Mouse (Mus musculus) neural tube, embryonic 13.5 days (tissue): Measurements from ENCODE around the gene Nfxl1. TPM values are rescaled to one million over a fixed set of nuclear protein-coding genes. Genes with fewer than 3 reads are reported as not detected.
"Not testable (repeated sequence)": the region's sequence is repeated elsewhere in the genome, so short reads cannot be mapped to it uniquely, and the experiment has no call there.

ENCODE experiments used
- ATAC-seq: fragments of 200-750 bp; cut with Nextera tagmentation; 2 replicates; pipeline ENCODE4 v1.8.0; 2017; ENCODE audit warnings: low read depth, mild to moderate bottlenecking, moderate TSS enrichment, moderate library complexity
- H3K27ac ChIP-seq: fragments of 300-500 bp; sonication (generic); replicated peaks from 2 replicates; pipeline ENCODE4 v1.5.1; 2015; ENCODE audit warnings: moderate library complexity, mild to moderate bottlenecking, inconsistent platforms
- H3K27me3 ChIP-seq: fragments of 300-500 bp; sonication (generic); 2 replicates; pipeline ENCODE4 v1.6.1; 2015; ENCODE audit warnings: mild to moderate bottlenecking, inconsistent platforms
- H3K36me3 ChIP-seq: fragments of 300-500 bp; sonication (generic); 2 replicates; pipeline ENCODE4 v1.6.1; 2015; ENCODE audit warnings: mild to moderate bottlenecking, inconsistent platforms
- H3K4me1 ChIP-seq: fragments of 300-500 bp; sonication (generic); replicated peaks from 2 replicates; pipeline ENCODE4 v1.6.1; 2015; ENCODE audit warnings: inconsistent platforms
- H3K4me2 ChIP-seq: fragments of 300-500 bp; sonication (generic); 2 replicates; pipeline ENCODE4 v1.6.1; 2015; ENCODE audit warnings: inconsistent platforms, mild to moderate bottlenecking, moderate library complexity
- H3K4me3 ChIP-seq: fragments of 300-500 bp; sonication (generic); 2 replicates; pipeline ENCODE4 v1.5.1; 2015; ENCODE audit warnings: mild to moderate bottlenecking, inconsistent platforms
- H3K9ac ChIP-seq: fragments of 300-500 bp; sonication (generic); 2 replicates; pipeline ENCODE4 v1.6.1; 2015; ENCODE audit warnings: moderate library complexity, mild to moderate bottlenecking, inconsistent platforms
- H3K9me3 ChIP-seq: fragments of 300-500 bp; sonication (generic); 2 replicates; pipeline ENCODE4 v1.6.1; 2016; ENCODE audit warnings: inconsistent platforms
- WGBS: fragments of 180-500 bp; shearing (Covaris S2); methylation state at CpG from one replicate; pipeline ENCODE4 v1.1.7; 2015; 5-methylcytosine and 5-hydroxymethylcytosine counted together
- polyA plus RNA-seq: library from polyadenylated mRNA; unstranded; fragments of >200 nt; fragmentation: Nextera tagmentation; extraction: Ambion mirVana; gene quantifications from 2 replicates; pipeline ENCODE4 v1.2.1, GENCODE M21; 2015

Gene Nfxl1
- 13.7 and 15.2 TPM in 2 replicates for polyA plus RNA-seq

- peak within 1 kb of the TSS; percentile 91 for H3K4me2 ChIP-seq
- H3K4me3 ChIP-seq: peak within 1 kb of the TSS; percentile 96
- H3K9ac ChIP-seq: peak within 1 kb of the TSS; percentile 91
- peak; percentile 96 for ATAC-seq
- no peaks in the 10 kb centered on the region for H3K9me3 ChIP-seq
- peaks cover 16% of the 10 kb centered on the region for H3K4me1 ChIP-seq
- H3K27me3 ChIP-seq: no peaks in the 10 kb centered on the region
- peaks cover 5% of the 10 kb centered on the region for H3K36me3 ChIP-seq
- WGBS: under 1% methylated on average over 42 of the region's 42 CpGs
- H3K27ac ChIP-seq: peak within 1 kb of the TSS; percentile 74
Measured at GRCm38 (mm10) chr5:72559544-72560049, at the start of gene Nfxl1. Gene Nfxl1 (minus strand): TSS chr5:72559684.

- no peak overlapping the region for H3K27ac ChIP-seq
- no peaks in the 10 kb centered on the region for H3K4me1 ChIP-seq
- WGBS: 92% methylated on average over 4 of the region's 4 CpGs
- H3K4me3 ChIP-seq: no peak overlapping the region
- no peaks in the 10 kb centered on the region for H3K27me3 ChIP-seq
- H3K36me3 ChIP-seq: no peaks in the 10 kb centered on the region
- H3K9me3 ChIP-seq: no peaks in the 10 kb centered on the region
- H3K9ac ChIP-seq: no peak overlapping the region
- no peak for ATAC-seq
- no peak overlapping the region for H3K4me2 ChIP-seq
Measured at GRCm38 (mm10) chr5:72603138-72603537, 43.7 kb upstream of the Nfxl1 start.

DNA sequence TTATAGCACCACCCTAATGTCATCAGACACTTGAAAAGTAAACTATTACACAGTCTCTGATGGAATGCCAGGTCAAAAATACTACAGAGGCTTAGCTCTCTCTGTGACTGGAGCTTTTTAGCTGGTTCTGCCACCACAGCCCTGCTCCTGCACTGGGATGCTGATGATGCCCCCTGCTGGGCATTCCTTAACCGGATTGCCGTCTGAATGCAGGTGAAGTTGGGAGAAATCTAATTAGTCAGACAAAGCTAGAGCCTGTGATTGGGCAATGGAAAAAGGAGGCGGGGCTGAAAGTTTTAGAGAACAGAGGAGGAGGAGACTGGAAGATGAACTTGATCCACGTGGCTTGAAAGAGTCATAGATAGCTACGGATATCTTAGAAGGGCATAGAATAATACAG is 41.5 kb upstream of the Nfxl1 start:
- Histone ChIP-seq H3K4me3 (no peak overlapping the region), H3K27ac (no peak overlapping the region), H3K27me3 (no peaks in the 10 kb centered on the region), H3K9me3 (no peaks in the 10 kb centered on the region), H3K9ac (no peak overlapping the region), H3K36me3 (no peaks in the 10 kb centered on the region), H3K4me2 (no peak overlapping the region), H3K4me1 (no peaks in the 10 kb centered on the region)
- ATAC-seq: no peak
- 17% methylated on average over 5 of the region's 5 CpGs for WGBS

DNA sequence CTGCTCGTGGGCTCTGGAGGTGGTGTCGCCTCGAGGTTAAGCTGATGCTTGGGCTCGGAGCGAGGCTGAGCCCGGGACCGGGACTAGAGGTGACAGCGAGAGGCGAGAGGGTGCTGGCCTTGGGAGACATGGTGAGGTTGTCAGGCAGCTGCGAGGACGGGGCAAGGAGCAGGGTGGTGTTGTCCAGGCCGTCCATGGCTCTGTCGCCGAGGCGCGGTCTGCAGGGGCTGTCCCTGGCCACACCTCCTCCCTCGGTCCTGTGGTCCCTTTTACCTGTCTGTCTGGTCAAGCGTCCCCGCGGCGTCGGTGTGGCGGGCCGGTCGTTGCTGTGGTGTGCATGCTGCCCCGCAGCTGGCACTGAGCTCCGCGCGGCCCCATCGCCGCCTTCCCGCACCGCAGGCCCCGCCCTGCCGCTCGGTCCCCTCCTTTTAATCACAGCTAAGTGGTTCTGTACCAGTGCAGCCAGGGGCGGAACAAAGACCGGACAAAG is 27.8 kb upstream of the Nfxl1 start, which contains the start of gene Gm5868:
TSS of gene Gm5868 (minus strand) at position 360 of the 490 bp plus-strand sequence.
- H3K27me3 ChIP-seq: peaks cover 20% of the 10 kb centered on the region; the same call in 1 of the 2 replicates
- peak; percentile 91 for ATAC-seq
- H3K4me3 ChIP-seq: peak within 1 kb of the TSS; percentile 41
- H3K4me1 ChIP-seq: peaks cover 6% of the 10 kb centered on the region; the same call in 1 of the 2 replicates
- WGBS: 2% methylated on average over 38 of the region's 38 CpGs
- H3K27ac ChIP-seq: no peak within 1 kb of the TSS
- peak within 1 kb of the TSS; percentile 63 for H3K4me2 ChIP-seq
- H3K36me3 ChIP-seq: no peaks in the 10 kb centered on the region
- H3K9ac ChIP-seq: peak within 1 kb of the TSS; percentile 62
- H3K9me3 ChIP-seq: no peaks in the 10 kb centered on the region

- ATAC-seq: peak; percentile 84
- Histone ChIP-seq H3K4me3 (peak overlapping the region; percentile 41), H3K9ac (peak overlapping the region; percentile 62), H3K27me3 (peaks cover 20% of the 10 kb centered on the region; the same call in 1 of the 2 replicates), H3K4me2 (peak overlapping the region; percentile 63)
- not testable (repeated sequence) for H3K4me1 ChIP-seq, H3K27ac ChIP-seq, H3K9me3 ChIP-seq, H3K36me3 ChIP-seq
- 46% methylated on average over 25 of the region's 25 CpGs for WGBS
Measured at GRCm38 (mm10) chr5:72586667-72587191, 27.2 kb upstream of the Nfxl1 start.

GRCm38 (mm10) chr5:72586122-72586521 is 26.6 kb upstream of the Nfxl1 start:
- WGBS: 46% methylated on average over 7 of the region's 7 CpGs
- not testable (repeated sequence) for ATAC-seq, H3K27ac ChIP-seq

DNA sequence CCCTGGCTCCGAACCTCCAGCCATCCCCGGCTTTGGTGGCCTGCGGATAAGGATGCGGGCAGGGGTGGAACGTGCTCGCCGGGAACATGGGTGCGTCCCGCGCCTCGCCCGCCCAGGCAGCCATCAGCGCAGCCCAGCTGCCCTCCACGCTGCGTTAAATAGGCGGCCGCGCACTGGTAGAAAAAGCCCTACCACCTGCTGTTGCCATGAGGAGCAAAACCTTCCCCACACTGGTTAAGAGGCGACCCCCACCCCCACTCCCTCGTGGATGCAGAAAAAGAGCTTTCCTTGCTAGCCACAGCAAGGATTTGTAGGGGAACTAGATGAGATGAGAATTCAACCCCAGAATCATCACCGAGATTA is 21.5 kb upstream of the Nfxl1 start, which contains the start of gene Zar1:
TSS of gene Zar1 (minus strand) at position 285 of the 363 bp plus-strand sequence.
- peak within 1 kb of the TSS; percentile 65 for H3K9ac ChIP-seq
- peak within 1 kb of the TSS; percentile 58 for H3K4me2 ChIP-seq
- peak within 1 kb of the TSS; percentile 41 for H3K4me3 ChIP-seq
- H3K27me3 ChIP-seq, H3K36me3 ChIP-seq, H3K9me3 ChIP-seq, H3K27ac ChIP-seq: not testable (repeated sequence)
- ATAC-seq: peak; percentile 49
- 6% methylated on average over 17 of the region's 21 CpGs for WGBS
- peaks cover 11% of the 10 kb centered on the region; the same call in 1 of the 2 replicates for H3K4me1 ChIP-seq

More at GRCm38 (mm10) chr5:72586122-72586521, 26.6 kb upstream of the Nfxl1 start:
- H3K4me2 ChIP-seq, H3K9me3 ChIP-seq, H3K9ac ChIP-seq, H3K4me1 ChIP-seq, H3K4me3 ChIP-seq, H3K36me3 ChIP-seq: not testable (repeated sequence)
- peaks cover 20% of the 10 kb centered on the region; the same call in 1 of the 2 replicates for H3K27me3 ChIP-seq

DNA sequence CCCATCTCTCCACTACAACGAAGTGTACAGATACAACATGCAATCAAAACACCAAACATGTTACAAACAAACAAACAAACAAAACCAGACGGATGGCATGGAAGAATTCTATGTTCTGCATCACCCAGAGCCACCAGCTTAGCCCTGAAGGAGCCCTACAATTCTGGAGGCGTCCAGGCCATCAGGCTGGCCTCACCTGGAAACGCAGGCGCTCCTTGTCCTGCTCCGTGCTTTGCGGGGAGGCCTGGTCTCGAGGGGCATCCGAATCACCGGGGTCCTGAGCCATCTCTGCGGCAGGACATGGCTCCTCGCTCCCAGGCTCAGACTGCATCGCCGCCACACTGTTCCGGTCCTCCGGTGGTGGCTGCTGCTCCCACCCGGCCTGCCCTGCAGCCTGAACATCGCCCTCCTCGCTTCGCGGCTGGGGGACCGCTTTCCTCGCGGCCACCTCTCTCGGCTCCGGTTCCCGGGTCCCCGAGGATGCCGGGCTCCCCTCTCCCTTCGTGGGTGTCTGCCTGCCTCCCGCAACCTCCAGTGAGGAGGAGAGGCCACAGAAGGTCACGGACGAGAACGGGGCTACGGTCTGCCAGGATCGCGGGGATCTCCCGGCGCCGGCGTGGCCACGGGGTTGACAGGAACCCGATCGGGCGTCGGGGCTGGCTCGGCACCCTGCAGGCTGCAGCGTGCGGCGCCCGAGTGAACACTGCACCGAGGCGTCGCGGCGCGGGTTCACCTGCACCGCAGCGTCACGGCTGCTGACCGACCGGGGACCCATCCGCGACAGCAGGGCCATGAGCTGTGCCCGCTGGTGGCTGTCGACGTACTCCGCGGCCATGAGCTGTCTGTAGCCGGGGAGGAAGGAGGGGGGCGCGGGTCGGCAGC is 20.8 kb upstream of the Nfxl1 start:
- 5% methylated on average over 61 of the region's 73 CpGs for WGBS
- Histone ChIP-seq H3K4me2 (peak overlapping the region; percentile 58), H3K9ac (peak overlapping the region; percentile 65), H3K4me1 (peaks cover 11% of the 10 kb centered on the region; the same call in 1 of the 2 replicates), H3K4me3 (peak overlapping the region; percentile 41)
- H3K27me3 ChIP-seq, H3K36me3 ChIP-seq, H3K27ac ChIP-seq, H3K9me3 ChIP-seq: not testable (repeated sequence)
- ATAC-seq: peak; percentile 82

- not testable (repeated sequence) for H3K9ac ChIP-seq, H3K9me3 ChIP-seq, H3K4me3 ChIP-seq, H3K36me3 ChIP-seq, H3K27me3 ChIP-seq, H3K27ac ChIP-seq
- 0 out of 2 replicates have a peak, but pooled peaks have one; percentile 37 for ATAC-seq
- H3K4me1 ChIP-seq: peaks cover 11% of the 10 kb centered on the region; the same call in 1 of the 2 replicates
- H3K4me2 ChIP-seq: peak overlapping the region; percentile 58
- WGBS: 25% methylated on average over 10 of the region's 10 CpGs
Measured at GRCm38 (mm10) chr5:72579599-72579998, 20.1 kb upstream of the Nfxl1 start.

DNA sequence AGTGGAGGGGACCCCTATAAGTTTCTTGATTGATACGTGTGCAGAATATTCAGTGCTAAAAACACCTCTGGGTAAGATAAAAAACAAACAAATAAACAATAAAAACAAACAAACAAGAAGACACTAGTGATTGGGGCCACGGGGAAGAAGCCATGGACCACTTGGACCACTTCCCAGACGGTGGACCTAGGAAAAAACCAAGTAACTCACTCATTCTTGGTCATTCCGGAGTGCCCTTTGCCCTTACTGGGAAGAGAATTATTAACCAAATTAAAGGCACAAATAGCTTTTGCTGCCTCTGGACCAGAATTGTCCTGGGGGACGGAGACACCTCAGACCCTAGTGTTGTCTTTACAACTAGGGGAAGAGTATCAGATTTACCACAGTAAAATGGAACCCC is 6.1 kb upstream of the Nfxl1 start:
- no peak for ATAC-seq
- no peaks in the 10 kb centered on the region for H3K27me3 ChIP-seq
- peaks cover 17% of the 10 kb centered on the region; the same call in 1 of the 2 replicates for H3K9me3 ChIP-seq
- H3K27ac ChIP-seq: no peak overlapping the region
- 0 out of 2 replicates have a peak, but pooled peaks cover 3% of the 10 kb centered on the region for H3K4me1 ChIP-seq
- no peak overlapping the region for H3K9ac ChIP-seq
- H3K36me3 ChIP-seq: no peaks in the 10 kb centered on the region
- 84% methylated on average over 5 of the region's 5 CpGs for WGBS
- no peak overlapping the region for H3K4me2 ChIP-seq
- no peak overlapping the region for H3K4me3 ChIP-seq

DNA sequence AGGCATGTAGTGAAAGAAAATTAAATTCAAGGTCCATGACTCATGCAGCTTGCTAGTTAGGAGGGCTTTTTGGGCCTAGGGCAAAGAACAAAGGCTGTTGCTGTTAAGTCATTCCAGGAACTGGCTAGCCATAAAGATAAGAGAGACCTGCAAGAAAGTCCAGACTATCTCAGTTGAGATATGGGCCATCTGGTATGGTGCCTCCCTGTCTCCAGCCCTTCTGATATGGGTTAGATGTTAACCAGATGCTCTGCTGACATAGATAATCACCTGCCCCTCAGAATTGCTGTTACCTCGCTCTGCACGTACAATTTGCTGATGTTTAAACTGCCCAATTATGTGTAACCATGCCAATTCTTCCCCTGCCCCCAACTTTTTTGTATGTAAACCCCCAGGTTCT is 3.7 kb upstream of the Nfxl1 start:
- WGBS: 96% methylated on average over 2 of the region's 2 CpGs
- H3K36me3 ChIP-seq, H3K27ac ChIP-seq, H3K4me3 ChIP-seq, ATAC-seq, H3K9ac ChIP-seq, H3K27me3 ChIP-seq, H3K4me2 ChIP-seq, H3K9me3 ChIP-seq: not testable (repeated sequence)
- peaks cover 13% of the 10 kb centered on the region for H3K4me1 ChIP-seq
